Mouse (Mus musculus) thymus, postnatal 36 days (tissue): Measurements from ENCODE around the gene Igll1.
"Not testable (repeated sequence)": the region's sequence is repeated elsewhere in the genome, so short reads cannot be mapped to it uniquely, and the experiment has no call there.

Experiments
- DNase-seq, 2 experiments: peaks; one replicate each; pipeline ENCODE4 v3.0.0; 2022; ENCODE audit warnings: mixed read lengths in 2 of 2

The Igll1 gene

GRCm38 (mm10) chr16:16863978-16864377 is at the start of gene Igll1:
Gene Igll1 (minus strand): TSS chr16:16863985.
- no peak for DNase-seq

GRCm38 (mm10) chr16:16913440-16913839 is 49.7 kb upstream of the Igll1 start:
- DNase-seq = no peak

- peak; percentile 73 to 74 for DNase-seq
Observed at GRCm38 (mm10) chr16:16911641-16912597, 48.1 kb upstream of the Igll1 start.

DNA sequence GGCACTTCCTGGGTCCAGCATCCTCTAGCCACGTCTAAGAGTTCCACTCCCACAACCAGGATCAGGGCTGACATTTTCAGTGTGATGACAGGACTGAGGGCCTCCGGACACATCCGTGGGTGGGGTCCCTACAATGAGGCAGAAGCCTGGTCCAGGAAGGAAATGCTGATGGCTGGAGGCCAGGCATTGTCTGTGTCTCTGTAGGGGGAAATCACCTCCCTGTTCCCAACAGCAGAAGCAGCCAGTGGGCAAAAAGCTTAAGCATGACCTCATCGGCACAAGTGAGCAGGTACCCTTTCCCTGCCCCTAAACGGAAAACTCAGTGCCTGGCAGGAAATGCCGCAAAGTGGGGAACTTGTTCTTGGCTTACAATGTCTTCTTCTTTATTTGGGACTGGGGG is 44.0 kb upstream of the Igll1 start:
- no peak for DNase-seq

DNA sequence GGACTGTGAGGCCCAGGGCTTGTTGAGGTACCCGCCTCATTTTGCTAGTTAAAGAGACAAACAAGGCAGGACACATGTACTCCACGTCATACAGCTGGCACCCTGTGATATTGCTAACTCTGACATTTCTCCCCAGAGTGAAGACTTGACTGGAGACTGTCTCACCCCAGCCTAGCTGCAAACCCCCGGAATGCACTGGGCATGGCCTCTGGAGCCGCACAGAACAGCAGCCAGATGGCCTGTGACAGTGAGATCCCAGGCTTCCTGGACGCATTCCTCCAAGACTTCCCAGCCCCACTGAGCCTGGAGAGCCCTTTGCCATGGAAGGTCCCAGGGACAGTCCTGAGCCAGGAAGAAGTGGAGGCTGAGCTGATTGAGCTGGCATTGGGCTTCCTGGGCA is 39.4 kb upstream of the Igll1 start:
- no peak for DNase-seq

DNA sequence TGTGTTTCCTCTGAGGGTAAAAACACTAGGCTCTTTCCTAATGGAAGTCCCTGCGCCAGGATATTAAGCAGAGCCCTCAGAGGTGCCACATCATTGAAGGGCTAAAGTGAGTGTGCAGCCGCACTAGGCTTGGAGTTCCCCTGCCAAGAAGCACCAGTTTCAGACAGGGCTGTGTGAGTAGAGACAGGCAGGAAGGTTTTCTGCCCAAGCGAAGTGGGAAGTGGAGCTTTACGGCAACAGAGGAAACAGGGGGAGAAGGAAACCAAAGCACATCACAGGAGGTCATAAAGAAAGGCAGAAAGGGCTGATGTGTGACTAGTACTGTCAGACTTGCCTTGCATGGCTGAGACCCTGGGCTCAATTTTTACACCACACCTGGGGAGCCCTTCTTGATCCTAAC is 38.5 kb upstream of the Igll1 start:
- no peak for DNase-seq

GRCm38 (mm10) chr16:16897056-16897584 is 33.3 kb upstream of the Igll1 start:
- DNase-seq = no peak

DNA sequence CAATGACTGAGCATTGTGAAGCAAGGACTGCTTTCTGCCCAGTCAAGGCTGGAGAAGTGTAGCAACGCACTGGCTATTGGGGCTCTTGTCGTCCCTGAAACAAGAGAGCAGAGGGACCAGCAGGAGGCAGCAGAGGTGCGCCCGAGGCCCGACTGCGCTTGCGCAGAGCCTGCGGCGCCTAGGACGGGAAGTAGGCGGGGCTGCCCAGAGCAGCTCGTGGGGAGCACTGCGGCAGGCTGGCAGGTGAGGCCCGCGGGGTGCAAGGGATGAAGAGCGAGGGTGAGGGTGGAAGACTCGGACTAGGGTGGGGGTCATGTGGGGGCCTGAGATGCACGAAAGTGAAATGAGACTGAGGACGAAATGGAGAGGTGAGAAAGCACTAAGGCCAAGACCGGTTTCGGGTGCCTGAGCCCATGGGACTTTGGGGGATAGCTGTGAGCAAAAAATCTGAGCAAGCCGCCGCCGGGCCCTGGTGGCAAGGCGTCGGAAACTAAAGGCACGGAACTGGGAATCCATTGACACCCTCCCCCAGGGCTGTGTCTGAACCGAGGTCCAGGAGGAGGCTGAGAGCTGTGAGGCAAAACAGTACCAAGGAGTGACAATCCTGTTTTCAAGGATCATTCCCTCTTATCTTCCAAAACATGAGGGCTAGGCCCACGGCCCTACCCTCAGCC is 32.7 kb upstream of the Igll1 start, which contains the start of gene Ppm1f:
Ppm1f (plus strand) TSS at position 88 of the 674 bp plus-strand sequence.
- DNase-seq = peak; percentile 95 to 98

- no peak for DNase-seq
Observed at GRCm38 (mm10) chr16:16896015-16896381, 32.2 kb upstream of the Igll1 start.

GRCm38 (mm10) chr16:16892366-16892765 is 28.6 kb upstream of the Igll1 start:
- DNase-seq = no peak

- DNase-seq = no peak
Observed at GRCm38 (mm10) chr16:16888341-16888740, 24.6 kb upstream of the Igll1 start.

- no peak for DNase-seq
Observed at GRCm38 (mm10) chr16:16879025-16879424, 15.2 kb upstream of the Igll1 start.

DNA sequence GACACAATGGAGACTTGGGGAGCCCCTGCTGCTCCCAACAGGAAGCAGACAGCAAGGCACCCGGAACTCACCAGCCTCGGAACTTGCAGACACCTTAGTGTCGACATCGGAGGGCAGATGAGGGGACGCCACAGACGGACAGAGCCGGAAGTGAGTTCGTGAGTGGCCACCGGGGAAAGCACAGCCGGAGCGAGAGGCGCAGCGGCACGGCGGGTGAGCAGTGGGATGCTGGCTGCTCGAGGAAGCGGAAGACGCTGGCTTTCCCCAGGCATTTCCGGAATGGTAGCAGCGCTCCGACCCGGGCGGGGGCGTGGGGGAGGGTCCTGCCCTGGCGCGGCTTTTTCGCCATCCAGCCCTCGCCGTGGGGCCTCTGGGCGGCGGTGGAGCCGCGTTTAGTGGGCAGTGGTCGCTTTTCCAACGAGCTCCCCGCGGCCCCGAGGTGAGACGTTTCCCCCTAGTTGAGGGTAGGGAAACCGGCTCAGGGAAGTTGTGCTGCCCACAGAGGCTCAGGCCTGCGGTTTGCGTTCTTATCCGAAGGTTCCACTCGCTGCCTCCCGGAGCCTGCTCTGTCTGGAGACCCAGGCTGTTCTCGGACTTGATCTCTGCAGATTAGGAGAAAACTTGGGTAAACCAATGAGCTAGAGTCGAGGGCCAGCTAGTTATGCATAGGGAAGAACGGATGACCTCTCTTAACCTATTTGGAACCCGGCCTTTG is 7.0 kb upstream of the Igll1 start, which contains the start of the genes Top3b and Vpreb1:
Top3b (plus strand) TSS at position 120 of the 715 bp plus-strand sequence.
Vpreb1 (minus strand) TSS at position 227 of the 715 bp plus-strand sequence.
- peak; percentile 86 to 91 for DNase-seq

- no peak for DNase-seq
Observed at GRCm38 (mm10) chr16:16870241-16870616, 6.4 kb upstream of the Igll1 start.

DNA sequence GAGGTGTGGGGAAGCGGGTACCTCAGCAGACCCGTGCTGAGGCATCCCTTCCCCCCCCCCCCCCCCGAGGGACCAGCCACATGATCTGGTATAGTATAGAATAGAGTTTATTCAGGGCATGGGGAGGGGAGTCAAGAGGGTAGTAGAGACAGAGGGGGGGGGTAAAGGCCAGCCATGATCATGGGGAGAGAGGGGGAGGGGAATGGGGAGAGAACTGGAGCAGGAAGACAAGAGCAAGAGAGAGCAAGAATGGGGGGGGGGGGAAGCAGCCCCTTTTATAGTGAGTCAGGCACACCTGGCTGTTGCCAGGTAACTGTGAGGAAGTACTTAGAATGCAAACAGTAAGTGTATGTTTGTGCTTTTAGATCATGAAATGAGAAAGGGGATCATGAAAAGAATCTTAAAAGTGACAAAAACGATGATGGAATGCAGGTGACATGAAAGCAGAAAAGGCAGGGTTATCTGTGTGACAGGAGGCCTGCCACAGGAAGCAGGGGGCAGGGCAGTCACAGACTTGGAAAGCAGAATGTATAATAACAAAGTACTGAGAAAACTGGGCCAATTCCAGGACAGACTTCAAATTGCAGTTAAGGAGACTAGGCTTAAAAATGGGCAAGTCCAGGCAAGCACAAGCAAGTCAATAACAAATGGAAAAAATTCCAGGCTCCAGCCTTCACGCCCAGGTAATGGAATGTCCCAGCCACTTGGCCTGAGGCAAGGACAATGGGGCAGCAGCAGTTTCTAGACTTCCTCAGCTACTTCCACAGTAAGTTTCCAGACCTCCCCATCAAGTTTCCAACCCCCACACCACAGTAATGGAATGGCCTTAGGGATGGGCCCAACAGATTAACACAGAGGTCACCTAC is 2.1 kb upstream of the Igll1 start:
- DNase-seq = peak; percentile 16 to 30

- no peak for DNase-seq
Observed at GRCm38 (mm10) chr16:16865217-16865616, 1.4 kb upstream of the Igll1 start.

DNA sequence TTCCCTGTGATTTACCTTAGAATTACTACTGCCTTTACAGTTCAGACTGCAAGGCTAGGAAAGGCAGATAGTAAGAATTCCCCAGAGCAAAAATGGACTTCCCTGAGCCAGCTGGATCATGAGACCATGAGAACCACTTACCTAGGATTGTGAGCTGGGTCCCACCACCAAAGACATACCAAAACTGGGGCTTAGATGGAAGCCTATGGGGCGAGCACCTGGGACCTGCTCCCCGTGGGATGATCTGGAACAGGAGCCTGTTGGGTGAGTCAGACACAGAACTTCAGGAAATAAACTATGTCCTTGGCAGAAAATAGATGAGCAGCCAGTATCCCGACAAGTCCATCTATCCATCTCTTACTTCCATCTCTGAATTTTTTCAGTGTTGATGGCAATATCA is 1.5 kb downstream of the Igll1 start:
- DNase-seq = no peak

DNA sequence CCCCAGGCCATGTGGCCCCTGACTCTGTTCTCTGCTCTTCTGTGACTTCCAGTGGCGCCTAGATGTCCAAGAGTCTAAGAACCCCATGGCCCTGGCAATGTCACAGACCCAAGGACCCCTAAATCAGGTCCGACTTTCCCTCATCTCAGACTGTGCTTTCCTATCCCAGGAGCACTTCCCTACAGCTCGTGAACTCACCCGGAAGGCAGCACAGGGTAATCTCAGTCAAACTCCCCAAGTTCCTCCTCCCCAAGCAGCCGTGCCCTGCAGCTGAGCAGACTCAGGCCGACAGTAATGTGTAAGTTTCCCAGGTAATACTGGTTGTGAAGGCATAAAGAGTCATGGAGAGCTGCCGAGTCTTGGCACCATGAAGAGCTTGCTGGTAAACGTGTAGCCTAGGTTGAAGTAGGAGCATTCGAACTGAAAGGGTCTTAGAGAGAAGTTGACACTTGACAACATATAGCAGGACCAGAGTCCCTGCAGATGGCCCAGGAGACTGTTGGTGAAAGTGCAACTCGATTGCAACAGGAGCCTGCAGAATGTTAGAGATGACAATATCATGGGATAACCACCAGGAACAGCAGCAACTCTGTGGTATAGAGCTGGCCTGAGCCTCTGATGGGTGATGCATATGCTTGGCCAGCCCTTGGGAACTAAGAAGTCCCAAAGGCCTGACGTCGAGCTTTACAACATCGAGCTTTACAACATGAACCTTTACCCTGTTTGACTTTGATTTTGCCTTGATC is 6.9 kb downstream of the Igll1 start:
- no peak for DNase-seq

DNA sequence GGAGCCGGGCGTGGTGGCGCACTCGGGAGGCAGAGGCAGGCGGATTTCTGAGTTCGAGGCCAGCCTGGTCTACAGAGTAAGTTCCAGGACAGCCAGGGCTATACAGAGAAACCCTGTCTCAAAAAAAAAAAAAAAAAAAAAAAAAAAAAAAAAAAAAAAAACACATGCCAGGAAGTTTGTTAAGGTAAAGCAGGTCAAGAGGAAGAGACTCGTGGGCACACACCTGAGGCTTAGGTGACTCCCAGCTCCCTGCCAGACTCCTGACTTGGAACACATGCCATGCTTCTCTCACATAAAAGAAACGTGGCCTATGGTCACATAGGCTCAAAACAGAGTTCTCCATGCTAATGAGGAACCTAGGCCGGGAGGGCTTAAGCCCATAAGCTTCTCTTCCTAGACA is 7.7 kb downstream of the Igll1 start:
- not testable (repeated sequence) for DNase-seq

DNA sequence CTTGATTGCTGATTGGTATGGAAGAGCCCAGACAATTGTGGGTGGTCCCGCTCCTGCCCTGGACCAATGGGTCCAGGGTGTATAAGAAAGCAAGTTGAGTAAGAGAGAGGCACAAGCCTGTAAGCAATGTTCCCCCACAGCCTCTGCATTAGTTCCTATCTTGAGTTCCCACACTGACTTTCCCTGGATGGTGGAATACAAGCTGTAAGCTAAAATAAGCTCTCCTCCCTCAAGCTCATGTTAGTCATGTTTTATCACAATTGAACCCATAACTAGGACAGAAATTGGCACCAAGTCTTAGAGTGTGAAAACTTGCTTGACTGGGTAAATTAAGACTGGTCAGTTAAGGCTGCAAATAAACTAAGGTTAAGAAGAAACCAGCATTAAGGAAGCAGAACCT is 8.2 kb downstream of the Igll1 start:
- DNase-seq = no peak

DNA sequence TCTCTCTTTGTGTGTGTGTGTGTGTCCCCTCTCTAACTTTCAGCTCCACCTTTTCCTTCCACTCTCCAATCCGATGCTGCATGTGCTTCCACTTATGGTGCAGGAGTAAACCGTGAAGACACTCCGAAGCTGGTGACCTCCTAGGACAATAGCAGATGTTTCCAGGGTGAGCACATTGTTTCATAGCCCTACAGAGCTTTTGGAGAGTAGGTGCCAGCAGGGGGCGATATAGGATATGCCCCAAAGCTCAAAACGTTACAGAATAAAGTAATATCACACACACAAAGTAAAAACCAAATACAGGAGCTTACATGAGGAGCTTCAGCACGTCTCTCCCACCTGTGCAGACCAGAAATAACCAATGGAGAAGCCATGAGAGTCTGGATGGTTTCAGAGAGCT is 8.9 kb downstream of the Igll1 start:
- peak; percentile 69 to 75 for DNase-seq
